Mouse (Mus musculus): ENCODE measurements around the gene Stxbp6. TPM values are rescaled to one million over a fixed set of nuclear protein-coding genes. Genes with fewer than 3 reads are reported as not detected.

The Stxbp6 gene
- total RNA-seq, 1 experiment from 2014 or later = 9.1 TPM

GRCm38 (mm10) chr12:45009984-45010611, 64.4 kb downstream of the Stxbp6 start:
- no peak for ATAC-seq (replicated peaks; ENCODE audit: insufficient number of reproducible peaks, low FRiP score, low TSS enrichment, poor library complexity, severe bottlenecking)

GRCm38 (mm10) chr12:45006569-45006968, 67.9 kb downstream of the Stxbp6 start:
- ATAC-seq (replicated peaks; ENCODE audit: insufficient number of reproducible peaks, low FRiP score, low TSS enrichment, poor library complexity, severe bottlenecking) = no peak

- no peak for ATAC-seq (replicated peaks; ENCODE audit: insufficient number of reproducible peaks, low FRiP score, low TSS enrichment, poor library complexity, severe bottlenecking)
Observed at GRCm38 (mm10) chr12:45006049-45006448, 68.5 kb downstream of the Stxbp6 start.

- no peak for ATAC-seq (replicated peaks; ENCODE audit: insufficient number of reproducible peaks, low FRiP score, low TSS enrichment, poor library complexity, severe bottlenecking)
Observed at GRCm38 (mm10) chr12:45001996-45002395, 72.5 kb downstream of the Stxbp6 start.

GRCm38 (mm10) chr12:44997422-44997821, 77.1 kb downstream of the Stxbp6 start:
- ATAC-seq (replicated peaks; ENCODE audit: insufficient number of reproducible peaks, low FRiP score, low TSS enrichment, poor library complexity, severe bottlenecking) = no peak

GRCm38 (mm10) chr12:44996897-44997296, 77.6 kb downstream of the Stxbp6 start:
- no peak for ATAC-seq (replicated peaks; ENCODE audit: insufficient number of reproducible peaks, low FRiP score, low TSS enrichment, poor library complexity, severe bottlenecking)

- no peak for ATAC-seq (replicated peaks; ENCODE audit: insufficient number of reproducible peaks, low FRiP score, low TSS enrichment, poor library complexity, severe bottlenecking)
Observed at GRCm38 (mm10) chr12:44996274-44996673, 78.2 kb downstream of the Stxbp6 start.

GRCm38 (mm10) chr12:44993391-44993790, 81.1 kb downstream of the Stxbp6 start:
- no peak for ATAC-seq (replicated peaks; ENCODE audit: insufficient number of reproducible peaks, low FRiP score, low TSS enrichment, poor library complexity, severe bottlenecking)

- ATAC-seq (replicated peaks; ENCODE audit: insufficient number of reproducible peaks, low FRiP score, low TSS enrichment, poor library complexity, severe bottlenecking) = no peak
Observed at GRCm38 (mm10) chr12:44992847-44993246, 81.7 kb downstream of the Stxbp6 start.

- ATAC-seq (replicated peaks; ENCODE audit: insufficient number of reproducible peaks, low FRiP score, low TSS enrichment, poor library complexity, severe bottlenecking) = no peak
Observed at GRCm38 (mm10) chr12:44990379-44990778, 84.1 kb downstream of the Stxbp6 start.

- no peak for ATAC-seq (replicated peaks; ENCODE audit: insufficient number of reproducible peaks, low FRiP score, low TSS enrichment, poor library complexity, severe bottlenecking)
Observed at GRCm38 (mm10) chr12:44989011-44989410, 85.5 kb downstream of the Stxbp6 start.

GRCm38 (mm10) chr12:44987762-44988161, 86.7 kb downstream of the Stxbp6 start:
- ATAC-seq (replicated peaks; ENCODE audit: insufficient number of reproducible peaks, low FRiP score, low TSS enrichment, poor library complexity, severe bottlenecking) = no peak

- ATAC-seq (replicated peaks; ENCODE audit: insufficient number of reproducible peaks, low FRiP score, low TSS enrichment, poor library complexity, severe bottlenecking) = no peak
Observed at GRCm38 (mm10) chr12:44979316-44979848, 95.1 kb downstream of the Stxbp6 start.

- no peak for ATAC-seq (replicated peaks; ENCODE audit: insufficient number of reproducible peaks, low FRiP score, low TSS enrichment, poor library complexity, severe bottlenecking)
Observed at GRCm38 (mm10) chr12:44975266-44975665, 99.2 kb downstream of the Stxbp6 start.

- no peak for ATAC-seq (replicated peaks; ENCODE audit: insufficient number of reproducible peaks, low FRiP score, low TSS enrichment, poor library complexity, severe bottlenecking)
Observed at GRCm38 (mm10) chr12:44971477-44971876, 103.0 kb downstream of the Stxbp6 start.

GRCm38 (mm10) chr12:44967448-44967847, 107.1 kb downstream of the Stxbp6 start:
- no peak for ATAC-seq (replicated peaks; ENCODE audit: insufficient number of reproducible peaks, low FRiP score, low TSS enrichment, poor library complexity, severe bottlenecking)

GRCm38 (mm10) chr12:44957474-44957873, 117.0 kb downstream of the Stxbp6 start:
- ATAC-seq (replicated peaks; ENCODE audit: insufficient number of reproducible peaks, low FRiP score, low TSS enrichment, poor library complexity, severe bottlenecking) = no peak

- no peak for ATAC-seq (replicated peaks; ENCODE audit: insufficient number of reproducible peaks, low FRiP score, low TSS enrichment, poor library complexity, severe bottlenecking)
Observed at GRCm38 (mm10) chr12:44953121-44953520, 121.4 kb downstream of the Stxbp6 start.

- ATAC-seq (replicated peaks; ENCODE audit: insufficient number of reproducible peaks, low FRiP score, low TSS enrichment, poor library complexity, severe bottlenecking) = no peak
Observed at GRCm38 (mm10) chr12:44952072-44952471, 122.4 kb downstream of the Stxbp6 start.

GRCm38 (mm10) chr12:44950559-44950958, 124.0 kb downstream of the Stxbp6 start:
- no peak for ATAC-seq (replicated peaks; ENCODE audit: insufficient number of reproducible peaks, low FRiP score, low TSS enrichment, poor library complexity, severe bottlenecking)

GRCm38 (mm10) chr12:44947823-44948222, 126.7 kb downstream of the Stxbp6 start:
- ATAC-seq (replicated peaks; ENCODE audit: insufficient number of reproducible peaks, low FRiP score, low TSS enrichment, poor library complexity, severe bottlenecking) = no peak
